Mouse (Mus musculus) testis, adult 2 months (tissue): ENCODE data around the gene Sap30. TPM values are rescaled to one million over a fixed set of nuclear protein-coding genes. Genes with fewer than 3 reads are reported as not detected.
"Not testable (repeated sequence)": the region's sequence is repeated elsewhere in the genome, so short reads cannot be mapped to it uniquely, and the experiment has no call there.

Source experiments
- H3K27ac ChIP-seq: fragments of 200-500 bp; 2 replicates; pipeline ENCODE4 v1.5.1; 2012; ENCODE audit warnings: low read depth, low read length; ENCODE audit not compliant: control insufficient read depth, insufficient read depth
- H3K27me3 ChIP-seq: fragments of 200-500 bp; 2 replicates; pipeline ENCODE4 v1.6.1; 2012; ENCODE audit warnings: mild to moderate bottlenecking, low read length, moderate library complexity; ENCODE audit not compliant: control insufficient read depth, insufficient read depth
- H3K36me3 ChIP-seq: fragments of 200-500 bp; 2 replicates; pipeline ENCODE4 v1.6.1; 2012; ENCODE audit warnings: mild to moderate bottlenecking, low read length; ENCODE audit not compliant: control insufficient read depth, insufficient read depth
- H3K4me1 ChIP-seq: fragments of 200-500 bp; 2 replicates; pipeline ENCODE4 v1.6.1; 2012; ENCODE audit warnings: low read length; ENCODE audit not compliant: control insufficient read depth, insufficient read depth
- H3K4me3 ChIP-seq: fragments of 200-500 bp; 2 replicates; pipeline ENCODE4 v1.5.1; 2012; ENCODE audit warnings: low read depth, mild to moderate bottlenecking, low read length, moderate library complexity, mixed read lengths; ENCODE audit not compliant: control insufficient read depth
- CTCF ChIP-seq: fragments of 200-500 bp; IDR thresholded peaks from 2 replicates; pipeline ENCODE4 v1.5.1; 2012; ENCODE audit warnings: low read depth, mild to moderate bottlenecking, inconsistent platforms, low read length, moderate library complexity; ENCODE audit not compliant: control insufficient read depth, insufficient read depth, insufficient replicate concordance
- POLR2A ChIP-seq: fragments of 200-500 bp; IDR thresholded peaks from 2 replicates; pipeline ENCODE4 v1.6.1; 2012; ENCODE audit warnings: low read depth, mild to moderate bottlenecking, inconsistent platforms, low read length, moderate library complexity; ENCODE audit not compliant: control insufficient read depth
- polyA plus RNA-seq: library from polyadenylated mRNA; depleted of rRNA; stranded (reverse); fragments of >200 nt; gene quantifications from 2 replicates; pipeline ENCODE4 v1.2.3, GENCODE M21; 2012

Sap30 gene
- polyA plus RNA-seq, 1 experiment = 10.5 TPM

- no peak overlapping the region for H3K4me3 ChIP-seq
- H3K27me3 ChIP-seq = no peaks in the 10 kb centered on the region
- H3K4me1 ChIP-seq = no peaks in the 10 kb centered on the region
- H3K36me3 ChIP-seq = no peaks in the 10 kb centered on the region
- TF ChIP-seq POLR2A (no peak), CTCF (no peak)
- H3K27ac ChIP-seq = no peak overlapping the region
Observed at GRCm38 (mm10) chr8:57453361-57453760, 34.3 kb downstream of the Sap30 start.

- TF ChIP-seq POLR2A (no peak), CTCF (no peak)
- H3K27me3 ChIP-seq = no peaks in the 10 kb centered on the region
- no peak overlapping the region for H3K27ac ChIP-seq
- H3K36me3 ChIP-seq = no peaks in the 10 kb centered on the region
- H3K4me1 ChIP-seq = no peaks in the 10 kb centered on the region
- no peak overlapping the region for H3K4me3 ChIP-seq
Observed at GRCm38 (mm10) chr8:57451896-57452295, 35.8 kb downstream of the Sap30 start.

- Histone ChIP-seq H3K4me1 (no peaks in the 10 kb centered on the region), H3K27me3 (no peaks in the 10 kb centered on the region), H3K27ac (no peak overlapping the region), H3K36me3 (no peaks in the 10 kb centered on the region), H3K4me3 (no peak overlapping the region)
- TF ChIP-seq CTCF (no peak), POLR2A (no peak)
Observed at GRCm38 (mm10) chr8:57450726-57451125, 36.9 kb downstream of the Sap30 start.

- H3K27ac ChIP-seq, H3K27me3 ChIP-seq, H3K4me3 ChIP-seq, H3K4me1 ChIP-seq, H3K36me3 ChIP-seq: not testable (repeated sequence)
Observed at GRCm38 (mm10) chr8:57445901-57446300, 41.8 kb downstream of the Sap30 start.

GRCm38 (mm10) chr8:57443289-57443688 lies 44.4 kb downstream of the Sap30 start:
- Histone ChIP-seq H3K4me3 (no peak overlapping the region), H3K27me3 (no peaks in the 10 kb centered on the region), H3K27ac (no peak overlapping the region), H3K4me1 (no peaks in the 10 kb centered on the region), H3K36me3 (no peaks in the 10 kb centered on the region)
- no peak for TF ChIP-seq CTCF
- no peak for TF ChIP-seq POLR2A

GRCm38 (mm10) chr8:57441556-57441955 lies 46.1 kb downstream of the Sap30 start:
- Histone ChIP-seq H3K27ac (no peak overlapping the region), H3K36me3 (no peaks in the 10 kb centered on the region), H3K27me3 (no peaks in the 10 kb centered on the region), H3K4me3 (no peak overlapping the region), H3K4me1 (no peaks in the 10 kb centered on the region)
- TF ChIP-seq POLR2A = no peak

GRCm38 (mm10) chr8:57441131-57441530 lies 46.5 kb downstream of the Sap30 start:
- H3K4me1 ChIP-seq = peaks cover 1% of the 10 kb centered on the region; the same call in 1 of the 2 replicates
- H3K27me3 ChIP-seq = no peaks in the 10 kb centered on the region
- H3K4me3 ChIP-seq = no peak overlapping the region
- H3K27ac ChIP-seq = no peak overlapping the region
- TF ChIP-seq POLR2A = no peak
- TF ChIP-seq CTCF = no peak
- no peaks in the 10 kb centered on the region for H3K36me3 ChIP-seq

- no peak overlapping the region for H3K27ac ChIP-seq
Observed at GRCm38 (mm10) chr8:57436437-57436796, 51.2 kb downstream of the Sap30 start.

More at GRCm38 (mm10) chr8:57436437-57436796, 51.2 kb downstream of the Sap30 start:
- TF ChIP-seq POLR2A (no peak), CTCF (no peak)
- H3K4me3 ChIP-seq = no peak overlapping the region
- no peaks in the 10 kb centered on the region for H3K36me3 ChIP-seq
- peaks cover 6% of the 10 kb centered on the region for H3K4me1 ChIP-seq
- no peaks in the 10 kb centered on the region for H3K27me3 ChIP-seq
